Mouse (Mus musculus): Measurements from ENCODE around the gene Fgf15. TPM values are rescaled to one million over a fixed set of nuclear protein-coding genes. Genes with fewer than 3 reads are reported as not detected.
A peak's percentile ranks its signal among the peaks of the same experiment; 100 is the strongest.

Gene Fgf15
- polyA plus RNA-seq, 1 experiment from 2014 or later, result 43.7 TPM

DNA sequence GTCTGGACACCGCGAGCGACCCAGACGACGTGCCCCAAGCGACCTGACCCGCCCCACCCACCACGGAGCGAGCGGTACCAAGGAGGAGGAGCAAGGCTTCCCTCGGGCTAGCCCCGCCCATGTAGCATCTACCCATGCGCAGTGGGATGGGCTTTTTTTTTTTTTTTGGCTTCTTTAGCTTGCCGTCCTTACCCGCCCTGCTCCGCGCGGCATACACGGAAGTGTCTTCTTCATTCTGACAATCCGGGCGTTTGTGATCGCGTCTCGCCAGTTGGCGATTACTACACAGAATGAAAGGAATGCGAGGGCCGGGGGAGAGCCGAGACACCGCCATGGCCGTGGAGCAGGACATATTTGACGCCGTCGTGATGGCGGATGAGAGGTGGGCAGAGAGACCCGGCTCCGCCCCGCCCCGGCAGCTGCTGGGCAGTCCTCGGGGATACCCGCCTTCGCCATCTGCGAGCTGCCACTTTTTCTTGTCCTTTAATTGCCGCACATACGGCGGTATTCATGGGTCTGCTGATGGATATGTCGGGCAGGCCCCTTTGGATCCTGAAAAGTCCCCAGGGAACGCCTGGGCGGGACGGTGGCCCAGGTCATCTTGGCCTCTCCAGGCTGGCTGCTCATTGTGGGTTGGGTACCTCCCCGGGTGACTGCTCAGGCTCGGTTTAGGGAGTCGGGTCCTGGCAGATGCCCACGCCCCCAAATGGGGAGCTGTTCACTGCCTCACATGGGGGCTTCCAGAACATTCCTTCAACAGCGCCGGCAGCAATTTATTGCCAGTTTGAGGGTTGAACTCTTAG is 18.8 kb downstream of the Fgf15 start, which contains the start of gene LTO1:
Gene LTO1, plus strand, starts transcription at position 153 of the 803 bp plus-strand sequence.
- peak within 1 kb of the TSS; percentile 89 for H3K9ac ChIP-seq
- H3K27me3 ChIP-seq, result no peaks in the 10 kb centered on the region
- WGBS, result under 1% methylated on average over 55 of the region's 55 CpGs
- peak within 1 kb of the TSS; percentile 90 for H3K4me2 ChIP-seq
- H3K4me3 ChIP-seq, result peak within 1 kb of the TSS; percentile 87
- peaks cover 15% of the 10 kb centered on the region for H3K4me1 ChIP-seq (replicated peaks)
- peaks cover 14% of the 10 kb centered on the region for H3K36me3 ChIP-seq
- ATAC-seq (ENCODE audit: low FRiP score, low read depth), result peak; percentile 93
- H3K9me3 ChIP-seq, result no peaks in the 10 kb centered on the region
- peak within 1 kb of the TSS; percentile 85 for H3K27ac ChIP-seq (replicated peaks)

GRCm38 (mm10) chr7:144918823-144919222 is 22.5 kb downstream of the Fgf15 start:
- no peak for ATAC-seq (ENCODE audit: low FRiP score, low read depth)
- Histone ChIP-seq H3K9ac (no peak overlapping the region), H3K4me1 (replicated peaks) (peaks cover 15% of the 10 kb centered on the region), H3K27ac (replicated peaks) (no peak overlapping the region), H3K27me3 (no peaks in the 10 kb centered on the region), H3K36me3 (peaks cover 24% of the 10 kb centered on the region), H3K4me3 (no peak overlapping the region), H3K4me2 (no peak overlapping the region), H3K9me3 (no peaks in the 10 kb centered on the region)
- WGBS, result 78% methylated on average over 1 of the region's 1 CpGs

GRCm38 (mm10) chr7:144927591-144927990 is 31.3 kb downstream of the Fgf15 start:
- no peak overlapping the region for H3K4me3 ChIP-seq
- H3K9ac ChIP-seq, result no peak overlapping the region
- no peaks in the 10 kb centered on the region for H3K9me3 ChIP-seq
- H3K4me1 ChIP-seq (replicated peaks), result peaks cover 13% of the 10 kb centered on the region
- no peak overlapping the region for H3K27ac ChIP-seq (replicated peaks)
- no peaks in the 10 kb centered on the region for H3K36me3 ChIP-seq
- H3K4me2 ChIP-seq, result no peak overlapping the region
- WGBS, result 85% methylated on average over 2 of the region's 2 CpGs
- ATAC-seq (ENCODE audit: low FRiP score, low read depth), result no peak
- no peaks in the 10 kb centered on the region for H3K27me3 ChIP-seq

GRCm38 (mm10) chr7:144928009-144928888 is 31.9 kb downstream of the Fgf15 start:
- Histone ChIP-seq H3K36me3 (no peaks in the 10 kb centered on the region), H3K4me1 (replicated peaks) (peaks cover 13% of the 10 kb centered on the region), H3K4me2 (no peak overlapping the region), H3K9me3 (no peaks in the 10 kb centered on the region), H3K4me3 (no peak overlapping the region), H3K27ac (replicated peaks) (no peak overlapping the region), H3K27me3 (no peaks in the 10 kb centered on the region), H3K9ac (no peak overlapping the region)
- no peak for ATAC-seq (ENCODE audit: low FRiP score, low read depth)
- 68% methylated on average over 4 of the region's 4 CpGs for WGBS

DNA sequence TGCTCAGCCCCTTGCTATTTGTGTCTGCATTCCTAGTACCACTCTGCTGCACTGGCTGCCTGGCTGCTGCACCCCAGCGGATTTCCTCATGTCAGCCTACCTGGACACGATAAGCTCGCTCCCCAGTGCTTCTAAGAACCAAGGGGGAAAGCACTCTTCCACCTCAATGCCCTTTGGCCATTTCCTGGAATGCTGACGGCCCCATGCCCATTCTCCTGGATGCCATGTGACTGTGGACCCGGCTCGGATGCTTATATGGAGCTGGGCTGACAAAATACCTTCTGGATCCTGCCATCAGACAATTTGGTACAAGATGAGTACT is 32.5 kb downstream of the Fgf15 start:
- H3K27ac ChIP-seq (replicated peaks), result no peak overlapping the region
- no peak overlapping the region for H3K4me2 ChIP-seq
- no peak for ATAC-seq (ENCODE audit: low FRiP score, low read depth)
- H3K4me3 ChIP-seq, result no peak overlapping the region
- no peaks in the 10 kb centered on the region for H3K9me3 ChIP-seq
- no peaks in the 10 kb centered on the region for H3K36me3 ChIP-seq
- H3K9ac ChIP-seq, result no peak overlapping the region
- H3K27me3 ChIP-seq, result no peaks in the 10 kb centered on the region
- 74% methylated on average over 6 of the region's 6 CpGs for WGBS
- H3K4me1 ChIP-seq (replicated peaks), result peaks cover 13% of the 10 kb centered on the region

- no peaks in the 10 kb centered on the region for H3K9me3 ChIP-seq
- no peak overlapping the region for H3K4me2 ChIP-seq
- peaks cover 13% of the 10 kb centered on the region for H3K4me1 ChIP-seq (replicated peaks)
- WGBS, result 71% methylated on average over 8 of the region's 8 CpGs
- H3K4me3 ChIP-seq, result no peak overlapping the region
- H3K36me3 ChIP-seq, result no peaks in the 10 kb centered on the region
- ATAC-seq (ENCODE audit: low FRiP score, low read depth), result no peak
- no peak overlapping the region for H3K27ac ChIP-seq (replicated peaks)
- H3K27me3 ChIP-seq, result no peaks in the 10 kb centered on the region
- no peak overlapping the region for H3K9ac ChIP-seq
Measured at GRCm38 (mm10) chr7:144929506-144929905, 33.2 kb downstream of the Fgf15 start.

DNA sequence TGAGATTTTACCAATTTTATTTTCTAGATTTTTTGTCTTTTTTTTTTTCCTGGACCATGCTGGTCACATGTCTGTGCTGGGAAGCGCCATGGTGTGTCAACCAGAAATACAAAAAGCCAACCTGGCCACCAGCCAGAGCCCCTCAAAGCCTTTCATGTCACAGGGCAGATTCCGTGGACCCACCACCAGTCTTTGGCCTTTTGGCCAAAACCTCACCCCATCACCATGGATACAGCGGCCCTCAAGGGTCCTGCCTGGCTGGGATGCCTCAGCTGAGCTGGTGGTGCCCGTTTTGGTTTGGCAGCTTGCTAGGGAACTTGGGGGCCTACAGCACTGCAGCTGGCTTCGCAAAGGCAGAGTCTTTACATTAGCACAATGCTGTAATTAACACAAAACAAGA is 33.6 kb downstream of the Fgf15 start:
- H3K9ac ChIP-seq, result no peak overlapping the region
- ATAC-seq (ENCODE audit: low FRiP score, low read depth), result 0 out of 2 replicates have a peak, but pooled peaks have one; percentile 50

GRCm38 (mm10) chr7:144931778-144932177 is 35.4 kb downstream of the Fgf15 start:
- Histone ChIP-seq H3K4me1 (replicated peaks) (peaks cover 23% of the 10 kb centered on the region), H3K36me3 (no peaks in the 10 kb centered on the region), H3K4me2 (no peak overlapping the region), H3K27me3 (no peaks in the 10 kb centered on the region), H3K27ac (replicated peaks) (no peak overlapping the region), H3K4me3 (no peak overlapping the region), H3K9me3 (no peaks in the 10 kb centered on the region), H3K9ac (no peak overlapping the region)
- 23% methylated on average over 3 of the region's 3 CpGs for WGBS
- ATAC-seq (ENCODE audit: low FRiP score, low read depth), result no peak

More for the DNA sequence above, 33.6 kb downstream of the Fgf15 start:
- Histone ChIP-seq H3K4me2 (no peak overlapping the region), H3K27ac (replicated peaks) (peak overlapping the region; percentile 48; the same call in 1 of the 2 replicates), H3K36me3 (no peaks in the 10 kb centered on the region), H3K27me3 (no peaks in the 10 kb centered on the region), H3K4me3 (no peak overlapping the region), H3K9me3 (no peaks in the 10 kb centered on the region), H3K4me1 (replicated peaks) (peaks cover 13% of the 10 kb centered on the region)
- WGBS, result 32% methylated on average over 5 of the region's 5 CpGs

DNA sequence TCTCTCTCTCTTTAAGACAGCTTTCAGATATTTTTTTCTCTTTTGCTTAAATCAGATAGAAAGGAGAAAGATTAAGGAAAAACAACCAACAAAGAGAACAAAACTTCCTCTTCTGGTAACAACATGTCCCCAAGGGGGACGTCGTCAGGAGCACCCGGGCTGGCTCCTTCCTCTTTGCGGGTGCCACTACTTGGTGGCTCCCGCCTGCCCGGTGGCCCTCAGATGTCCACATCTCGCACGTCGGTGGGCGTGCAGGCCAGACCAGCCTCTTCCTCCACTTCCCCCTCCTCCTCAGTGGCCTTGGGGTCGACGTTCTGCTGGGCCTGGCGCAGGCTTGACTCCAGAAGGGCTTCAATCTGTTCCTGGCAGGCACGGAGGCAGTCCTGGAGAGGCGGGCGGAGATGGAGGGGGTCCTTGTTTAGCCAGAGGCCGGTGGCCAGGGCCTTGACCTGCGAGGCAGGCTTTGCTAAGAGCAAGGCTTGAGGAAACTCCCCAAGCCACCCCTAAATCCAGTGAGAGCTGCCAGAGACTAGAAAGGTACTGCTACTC is 36.1 kb downstream of the Fgf15 start:
- Histone ChIP-seq H3K9me3 (no peaks in the 10 kb centered on the region), H3K27ac (replicated peaks) (no peak overlapping the region), H3K9ac (no peak overlapping the region), H3K27me3 (no peaks in the 10 kb centered on the region), H3K36me3 (no peaks in the 10 kb centered on the region), H3K4me3 (no peak overlapping the region), H3K4me2 (no peak overlapping the region), H3K4me1 (replicated peaks) (peaks cover 28% of the 10 kb centered on the region)
- no peak for ATAC-seq (ENCODE audit: low FRiP score, low read depth)
- 76% methylated on average over 18 of the region's 18 CpGs for WGBS

DNA sequence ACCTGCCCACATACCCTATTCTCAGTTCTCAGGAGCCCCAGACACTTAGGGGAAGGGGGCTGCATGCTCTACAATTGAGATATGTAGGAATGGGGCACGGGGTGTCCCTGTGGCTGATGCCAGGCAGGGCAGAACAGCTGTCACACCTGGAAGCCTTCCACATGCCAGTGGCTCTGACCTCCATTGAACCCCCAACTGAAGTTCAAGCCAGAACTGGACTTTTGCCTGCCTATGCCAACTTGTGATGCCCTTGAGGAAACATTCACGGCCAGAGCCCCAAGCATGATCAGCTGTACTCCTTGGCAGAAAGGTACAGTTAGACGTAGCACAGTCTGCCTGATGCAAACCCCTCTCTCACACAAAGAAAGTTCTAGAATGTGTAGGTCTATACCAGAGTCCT is 37.0 kb downstream of the Fgf15 start:
- H3K9me3 ChIP-seq, result no peaks in the 10 kb centered on the region
- H3K27me3 ChIP-seq, result peaks cover 7% of the 10 kb centered on the region; the same call in 1 of the 2 replicates
- H3K4me3 ChIP-seq, result no peak overlapping the region
- ATAC-seq (ENCODE audit: low FRiP score, low read depth), result no peak
- 88% methylated on average over 3 of the region's 3 CpGs for WGBS
- no peak overlapping the region for H3K4me2 ChIP-seq
- no peak overlapping the region for H3K27ac ChIP-seq (replicated peaks)
- peaks cover 36% of the 10 kb centered on the region for H3K4me1 ChIP-seq (replicated peaks)
- H3K36me3 ChIP-seq, result no peaks in the 10 kb centered on the region
- H3K9ac ChIP-seq, result no peak overlapping the region

DNA sequence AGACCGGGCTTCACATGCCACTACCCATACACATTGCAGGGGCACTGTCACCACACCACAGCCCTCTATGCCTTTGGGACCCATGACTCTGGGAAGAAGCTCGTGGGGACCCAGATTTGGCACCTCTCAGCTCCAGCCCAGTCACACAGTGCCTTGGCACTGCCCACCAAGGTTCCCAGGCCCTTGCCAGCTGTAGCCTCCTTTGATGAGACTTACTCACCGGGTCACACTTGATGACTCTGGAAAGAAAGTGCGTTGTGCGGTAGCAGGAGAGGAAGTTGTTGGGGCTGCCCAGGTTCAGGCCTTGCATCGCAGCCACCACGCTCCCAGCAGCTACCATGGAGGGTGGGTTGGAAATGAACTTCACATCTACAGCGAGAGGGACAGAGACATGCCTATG is 37.5 kb downstream of the Fgf15 start:
- no peaks in the 10 kb centered on the region for H3K36me3 ChIP-seq
- peaks cover 12% of the 10 kb centered on the region for H3K27me3 ChIP-seq
- H3K4me3 ChIP-seq, result no peak overlapping the region
- no peaks in the 10 kb centered on the region for H3K9me3 ChIP-seq
- no peak overlapping the region for H3K9ac ChIP-seq
- peaks cover 41% of the 10 kb centered on the region for H3K4me1 ChIP-seq (replicated peaks)
- no peak overlapping the region for H3K27ac ChIP-seq (replicated peaks)
- no peak overlapping the region for H3K4me2 ChIP-seq
- WGBS, result 92% methylated on average over 8 of the region's 8 CpGs
- no peak for ATAC-seq (ENCODE audit: low FRiP score, low read depth)

DNA sequence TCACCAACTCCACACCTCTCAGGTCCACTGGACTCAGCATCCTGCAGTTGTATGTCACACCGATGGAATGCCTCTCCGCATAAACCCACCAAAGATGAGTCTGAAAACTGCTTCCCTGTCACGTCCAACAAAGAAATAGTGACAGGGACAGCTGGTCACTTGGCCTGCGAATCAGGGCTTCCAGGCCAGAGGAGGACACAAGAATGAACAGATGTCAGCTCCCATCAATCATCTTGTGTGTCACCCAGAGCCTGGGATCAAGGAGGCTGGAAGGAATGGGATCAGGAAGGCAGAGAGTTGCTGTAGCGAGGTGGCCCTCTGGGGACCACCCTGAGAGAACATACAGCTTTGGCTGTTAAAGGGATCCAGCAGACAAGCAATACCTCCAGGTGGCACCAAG is 38.6 kb downstream of the Fgf15 start:
- WGBS, result 55% methylated on average over 5 of the region's 5 CpGs
- Histone ChIP-seq H3K36me3 (no peaks in the 10 kb centered on the region), H3K27me3 (peaks cover 22% of the 10 kb centered on the region), H3K4me2 (no peak overlapping the region), H3K9me3 (no peaks in the 10 kb centered on the region), H3K27ac (replicated peaks) (no peak overlapping the region), H3K4me1 (replicated peaks) (peaks cover 44% of the 10 kb centered on the region), H3K4me3 (no peak overlapping the region), H3K9ac (no peak overlapping the region)
- no peak for ATAC-seq (ENCODE audit: low FRiP score, low read depth)
